Mouse (Mus musculus) cortical plate, adult 2 months (tissue): ENCODE data around the gene Ptprc.

ENCODE experiments used
- CTCF ChIP-seq: fragments of 200-500 bp; IDR thresholded peaks from 2 replicates; pipeline ENCODE4 v1.5.1; 2011; ENCODE audit warnings: mild to moderate bottlenecking, control low read depth, low read length; ENCODE audit not compliant: insufficient read depth; ENCODE audit errors: extremely low read depth
- POLR2A ChIP-seq: fragments of 200-500 bp; IDR thresholded peaks from 2 replicates; pipeline ENCODE4 v1.6.1; 2011; ENCODE audit warnings: mild to moderate bottlenecking, low read length, control low read depth; ENCODE audit not compliant: insufficient read depth; ENCODE audit errors: extremely low read depth

DNA sequence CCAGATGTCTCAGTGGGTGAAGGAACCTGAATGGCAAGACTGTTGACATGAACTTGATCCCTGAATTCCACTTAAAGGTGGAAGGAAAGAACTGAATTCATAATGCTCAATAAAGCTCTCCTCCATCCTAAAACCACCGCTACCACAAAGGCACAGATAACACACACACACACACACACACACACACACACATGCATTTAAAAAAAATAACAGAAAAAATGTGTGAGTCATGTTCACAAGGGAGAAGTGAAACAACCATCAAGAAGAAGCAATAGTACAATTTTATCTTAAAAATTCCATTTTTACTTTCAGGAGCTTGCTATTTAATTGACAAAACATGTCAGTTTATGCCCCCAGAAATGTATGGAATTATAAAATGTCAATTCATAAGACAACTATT, 95.2 kb downstream of the Ptprc start:
- TF ChIP-seq CTCF (no peak), POLR2A (no peak)
